Mouse (Mus musculus) embryonic facial prominence, embryonic 13.5 days (tissue): ENCODE results near the gene Nos2. TPM values are rescaled to one million over a fixed set of nuclear protein-coding genes. Genes with fewer than 3 reads are reported as not detected.
"Not testable (repeated sequence)": the region's sequence is repeated elsewhere in the genome, so short reads cannot be mapped to it uniquely, and the experiment has no call there.

Source experiments
- ATAC-seq: fragments of 200-750 bp; cut with Nextera tagmentation; 2 replicates; pipeline ENCODE4 v1.8.0; 2017; ENCODE audit warnings: low read depth; ENCODE audit not compliant: insufficient number of reproducible peaks, insufficient read depth, low FRiP score, low TSS enrichment
- H3K27ac ChIP-seq: fragments of 300-500 bp; sonication (generic); 2 replicates; pipeline ENCODE4 v1.5.1; 2015; ENCODE audit warnings: moderate library complexity, mild to moderate bottlenecking, inconsistent platforms
- H3K27me3 ChIP-seq: fragments of 300-500 bp; sonication (generic); 2 replicates; pipeline ENCODE4 v1.6.1; 2015; ENCODE audit warnings: mild to moderate bottlenecking, inconsistent platforms
- H3K36me3 ChIP-seq: fragments of 300-500 bp; sonication (generic); 2 replicates; pipeline ENCODE4 v1.6.1; 2015; ENCODE audit warnings: mild to moderate bottlenecking, inconsistent platforms
- H3K4me1 ChIP-seq: fragments of 300-500 bp; sonication (generic); 2 replicates; pipeline ENCODE4 v1.6.1; 2015; ENCODE audit warnings: inconsistent platforms
- H3K4me2 ChIP-seq: fragments of 300-500 bp; sonication (generic); 2 replicates; pipeline ENCODE4 v1.6.1; 2015; ENCODE audit warnings: moderate library complexity, mild to moderate bottlenecking, inconsistent platforms
- H3K4me3 ChIP-seq: fragments of 300-500 bp; sonication (generic); 2 replicates; pipeline ENCODE4 v1.5.1; 2015; ENCODE audit warnings: mild to moderate bottlenecking, inconsistent platforms
- H3K9ac ChIP-seq: fragments of 300-500 bp; sonication (generic); 2 replicates; pipeline ENCODE4 v1.6.1; 2015; ENCODE audit warnings: mild to moderate bottlenecking, inconsistent platforms
- H3K9me3 ChIP-seq: fragments of 300-500 bp; sonication (generic); 2 replicates; pipeline ENCODE4 v1.6.1; 2016; ENCODE audit warnings: inconsistent platforms
- WGBS: fragments of 180-500 bp; shearing (Covaris S2); methylation state at CpG from one replicate; pipeline ENCODE4 v1.1.7; 2015; ENCODE audit warnings: mixed read lengths; 5-methylcytosine and 5-hydroxymethylcytosine counted together
- polyA plus RNA-seq: library from polyadenylated mRNA; unstranded; fragments of >200 nt; fragmentation: Nextera tagmentation; extraction: Ambion mirVana; gene quantifications from 2 replicates; pipeline ENCODE4 v1.2.1, GENCODE M21; 2015

The Nos2 gene
- polyA plus RNA-seq, 1 experiment from 2014 or later: 1.1 TPM

- Histone ChIP-seq H3K27ac (no peak overlapping the region), H3K36me3 (no peaks in the 10 kb centered on the region), H3K9ac (no peak overlapping the region), H3K4me2 (no peak overlapping the region), H3K4me3 (no peak overlapping the region), H3K4me1 (peaks cover 10% of the 10 kb centered on the region; the same call in 1 of the 2 replicates), H3K9me3 (no peaks in the 10 kb centered on the region), H3K27me3 (no peaks in the 10 kb centered on the region)
- WGBS: 80% methylated on average over 4 of the region's 4 CpGs
- no peak for ATAC-seq
Observed at GRCm38 (mm10) chr11:78980083-78980634, 59.6 kb downstream of the Nos2 start.

DNA sequence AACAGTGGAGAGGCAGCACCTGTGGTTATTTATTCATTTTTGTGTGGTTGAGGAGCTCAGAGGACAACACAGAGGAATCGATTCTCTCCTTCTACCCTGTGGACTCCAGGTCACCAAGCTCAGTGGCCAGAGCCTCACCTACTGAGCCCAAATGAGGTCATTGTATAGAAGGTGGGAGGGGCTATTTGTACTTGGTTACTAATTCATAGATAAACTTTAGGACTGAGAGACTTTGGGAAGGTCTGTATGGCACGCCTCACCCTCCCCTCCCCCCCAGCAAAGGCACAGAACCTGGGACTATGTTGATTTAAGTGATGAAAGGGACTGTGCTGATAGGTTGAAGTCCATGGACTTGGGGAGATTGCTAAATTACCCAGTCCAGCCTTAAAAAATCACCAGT, 61.5 kb downstream of the Nos2 start:
- Histone ChIP-seq H3K27me3 (no peaks in the 10 kb centered on the region), H3K36me3 (no peaks in the 10 kb centered on the region), H3K27ac (no peak overlapping the region), H3K9ac (no peak overlapping the region), H3K4me3 (no peak overlapping the region), H3K4me2 (no peak overlapping the region), H3K9me3 (no peaks in the 10 kb centered on the region), H3K4me1 (peaks cover 10% of the 10 kb centered on the region; the same call in 1 of the 2 replicates)
- 89% methylated on average over 2 of the region's 2 CpGs for WGBS
- no peak for ATAC-seq

DNA sequence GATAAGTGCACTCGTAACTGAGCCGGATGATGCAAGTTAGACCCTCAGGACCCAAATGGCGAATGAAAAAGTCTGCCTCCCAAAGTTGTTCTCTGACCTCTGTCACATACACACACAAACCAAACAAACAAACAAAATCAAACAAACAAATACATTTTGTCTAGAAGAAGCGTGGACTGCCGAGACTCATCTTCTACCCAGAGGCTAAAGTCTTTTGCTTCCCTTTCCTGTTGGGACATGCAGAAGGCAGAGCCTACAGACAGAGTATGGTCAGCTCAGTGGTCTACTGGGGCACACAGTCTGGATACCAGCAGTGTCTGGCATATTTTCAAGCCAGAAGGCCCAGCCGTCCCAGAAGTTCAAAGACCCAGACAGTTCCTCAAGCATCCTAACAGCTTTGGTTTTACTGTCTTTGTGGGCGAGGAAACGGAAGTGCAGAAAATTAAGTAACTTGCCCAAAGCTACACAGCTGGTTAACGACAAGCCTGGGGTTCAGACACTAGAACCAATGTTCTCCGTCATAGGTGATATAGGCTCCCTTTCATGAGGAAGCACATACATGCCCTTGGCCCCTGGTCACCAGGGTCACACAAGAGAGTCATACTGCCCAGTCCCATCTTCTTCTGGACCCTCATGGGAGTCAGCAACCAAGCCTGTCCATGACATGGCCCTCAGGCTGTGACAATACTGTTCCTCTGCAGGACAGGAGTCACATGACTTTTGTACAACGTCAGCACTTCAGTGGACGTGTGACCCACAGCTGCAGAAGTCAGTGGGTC, 62.1 kb downstream of the Nos2 start:
- Histone ChIP-seq H3K4me3 (no peak overlapping the region), H3K4me1 (peaks cover 10% of the 10 kb centered on the region; the same call in 1 of the 2 replicates), H3K36me3 (no peaks in the 10 kb centered on the region), H3K9me3 (no peaks in the 10 kb centered on the region), H3K9ac (no peak overlapping the region), H3K4me2 (no peak overlapping the region), H3K27me3 (no peaks in the 10 kb centered on the region), H3K27ac (no peak overlapping the region)
- ATAC-seq: no peak
- 73% methylated on average over 12 of the region's 12 CpGs for WGBS

GRCm38 (mm10) chr11:78983539-78983938, 63.0 kb downstream of the Nos2 start:
- no peaks in the 10 kb centered on the region for H3K36me3 ChIP-seq
- no peak overlapping the region for H3K27ac ChIP-seq
- no peak overlapping the region for H3K9ac ChIP-seq
- no peak overlapping the region for H3K4me3 ChIP-seq
- WGBS: 83% methylated on average over 7 of the region's 7 CpGs
- no peak overlapping the region for H3K4me2 ChIP-seq
- H3K27me3 ChIP-seq: no peaks in the 10 kb centered on the region
- peaks cover 10% of the 10 kb centered on the region; the same call in 1 of the 2 replicates for H3K4me1 ChIP-seq
- ATAC-seq: no peak
- no peaks in the 10 kb centered on the region for H3K9me3 ChIP-seq

DNA sequence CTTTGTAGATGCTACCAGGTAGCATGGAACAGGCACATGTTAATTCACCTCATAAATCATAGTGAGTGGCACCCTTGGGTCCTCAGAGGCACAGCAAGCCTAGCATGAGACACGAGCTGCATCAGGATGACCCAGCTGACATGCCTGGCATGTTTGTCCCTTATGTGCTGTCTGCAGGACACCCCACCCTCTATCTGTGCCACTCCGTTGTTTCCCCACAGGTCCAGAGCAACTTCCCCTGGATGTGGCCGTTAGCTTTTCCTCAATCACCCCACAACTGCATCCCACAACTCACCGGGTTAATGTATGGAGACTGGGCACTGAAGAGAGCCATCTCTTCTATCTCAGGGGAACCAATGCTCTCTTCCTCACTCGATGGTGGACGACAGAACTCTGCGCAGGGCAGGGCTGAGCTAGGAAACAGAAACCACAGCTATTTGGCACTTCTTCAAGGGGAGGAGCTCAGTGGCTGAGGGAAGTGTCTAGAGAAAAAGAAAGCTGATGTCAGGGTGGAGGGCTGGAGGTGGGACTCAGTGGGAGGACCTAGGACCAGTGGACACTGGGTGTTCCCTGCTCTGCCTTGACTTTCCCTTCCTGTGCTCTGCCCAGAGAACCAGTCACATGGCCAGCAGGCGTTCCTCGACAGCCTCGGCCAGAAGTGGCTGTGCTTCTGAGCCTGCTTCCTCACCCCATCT, 64.0 kb downstream of the Nos2 start, which contains the start of gene Lgals9:
Gene Lgals9, minus strand, starts transcription at position 464 of the 695 bp plus-strand sequence.
- ATAC-seq: no peak
- Histone ChIP-seq H3K4me2 (peak within 1 kb of the TSS; percentile 45), H3K27me3 (no peaks in the 10 kb centered on the region), H3K4me1 (peaks cover 10% of the 10 kb centered on the region; the same call in 1 of the 2 replicates), H3K27ac (no peak within 1 kb of the TSS), H3K36me3 (no peaks in the 10 kb centered on the region), H3K4me3 (peak within 1 kb of the TSS; percentile 9; the same call in 1 of the 2 replicates), H3K9ac (0 out of 2 replicates have a peak within 1 kb of the TSS, but pooled peaks have one; percentile 16), H3K9me3 (no peaks in the 10 kb centered on the region)
- 58% methylated on average over 10 of the region's 10 CpGs for WGBS

DNA sequence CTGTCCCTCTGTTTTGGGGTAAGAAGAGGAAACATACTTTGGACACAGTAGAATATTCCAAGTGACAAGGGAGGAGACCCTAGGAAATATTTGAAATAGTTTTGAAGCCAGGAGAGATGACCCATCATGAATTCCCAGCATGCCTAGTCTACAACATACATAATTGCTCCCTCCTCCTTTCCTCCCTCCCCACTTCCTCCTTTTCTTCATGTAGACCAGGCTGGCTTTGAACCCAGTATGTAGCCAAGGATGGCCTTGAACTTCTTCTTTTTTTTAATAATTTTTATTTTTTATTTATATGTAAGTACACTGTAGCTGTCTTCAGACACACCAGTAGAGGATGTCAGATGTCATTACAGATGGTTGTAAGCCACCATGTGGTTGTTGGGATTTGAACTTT, 64.9 kb downstream of the Nos2 start:
- no peak for ATAC-seq
- peaks cover 10% of the 10 kb centered on the region; the same call in 1 of the 2 replicates for H3K4me1 ChIP-seq
- H3K4me3 ChIP-seq: no peak overlapping the region
- no peak overlapping the region for H3K27ac ChIP-seq
- H3K36me3 ChIP-seq: no peaks in the 10 kb centered on the region
- no peak overlapping the region for H3K9ac ChIP-seq
- no peaks in the 10 kb centered on the region for H3K27me3 ChIP-seq
- no peak overlapping the region for H3K4me2 ChIP-seq
- H3K9me3 ChIP-seq: peaks cover 5% of the 10 kb centered on the region; the same call in 1 of the 2 replicates

- Histone ChIP-seq H3K4me1 (peaks cover 10% of the 10 kb centered on the region; the same call in 1 of the 2 replicates), H3K4me3 (no peak overlapping the region), H3K9me3 (peaks cover 5% of the 10 kb centered on the region; the same call in 1 of the 2 replicates), H3K9ac (no peak overlapping the region), H3K27me3 (no peaks in the 10 kb centered on the region), H3K4me2 (no peak overlapping the region), H3K36me3 (no peaks in the 10 kb centered on the region), H3K27ac (no peak overlapping the region)
- ATAC-seq: no peak
- 87% methylated on average over 10 of the region's 10 CpGs for WGBS
Observed at GRCm38 (mm10) chr11:78986311-78987002, 65.9 kb downstream of the Nos2 start.

DNA sequence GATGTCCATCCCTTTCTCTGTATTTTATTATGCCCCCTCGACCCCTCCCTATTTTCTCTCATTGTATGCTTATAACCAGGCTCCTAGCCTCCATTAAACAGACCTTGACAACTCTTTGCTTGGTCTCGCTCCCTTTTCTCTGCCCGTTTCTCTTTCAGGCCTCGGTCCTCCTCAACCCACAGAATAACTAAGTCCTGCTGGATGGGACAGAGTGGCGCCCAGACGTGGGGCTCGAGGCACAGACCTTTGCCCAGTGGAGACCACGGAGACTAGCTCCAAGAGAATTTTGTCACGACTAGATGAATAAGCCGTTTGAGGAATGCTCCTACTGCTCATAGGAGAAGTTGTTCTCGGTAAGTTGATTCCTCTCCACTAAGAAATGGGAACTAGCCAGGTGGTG, 68.6 kb downstream of the Nos2 start:
- not testable (repeated sequence) for H3K9me3 ChIP-seq, H3K4me2 ChIP-seq, H3K4me3 ChIP-seq, ATAC-seq, H3K27ac ChIP-seq, H3K4me1 ChIP-seq, H3K9ac ChIP-seq, H3K36me3 ChIP-seq, H3K27me3 ChIP-seq
- 92% methylated on average over 11 of the region's 11 CpGs for WGBS

- WGBS: 90% methylated on average over 9 of the region's 9 CpGs
- H3K9me3 ChIP-seq: peaks cover 8% of the 10 kb centered on the region
- no peak for ATAC-seq
- H3K4me1 ChIP-seq: peaks cover under 1% of the 10 kb centered on the region; the same call in 1 of the 2 replicates
- H3K27ac ChIP-seq: no peak overlapping the region
- no peak overlapping the region for H3K4me2 ChIP-seq
- no peak overlapping the region for H3K4me3 ChIP-seq
- no peaks in the 10 kb centered on the region for H3K27me3 ChIP-seq
- no peaks in the 10 kb centered on the region for H3K36me3 ChIP-seq
- H3K9ac ChIP-seq: no peak overlapping the region
Observed at GRCm38 (mm10) chr11:78990096-78990495, 69.5 kb downstream of the Nos2 start.

DNA sequence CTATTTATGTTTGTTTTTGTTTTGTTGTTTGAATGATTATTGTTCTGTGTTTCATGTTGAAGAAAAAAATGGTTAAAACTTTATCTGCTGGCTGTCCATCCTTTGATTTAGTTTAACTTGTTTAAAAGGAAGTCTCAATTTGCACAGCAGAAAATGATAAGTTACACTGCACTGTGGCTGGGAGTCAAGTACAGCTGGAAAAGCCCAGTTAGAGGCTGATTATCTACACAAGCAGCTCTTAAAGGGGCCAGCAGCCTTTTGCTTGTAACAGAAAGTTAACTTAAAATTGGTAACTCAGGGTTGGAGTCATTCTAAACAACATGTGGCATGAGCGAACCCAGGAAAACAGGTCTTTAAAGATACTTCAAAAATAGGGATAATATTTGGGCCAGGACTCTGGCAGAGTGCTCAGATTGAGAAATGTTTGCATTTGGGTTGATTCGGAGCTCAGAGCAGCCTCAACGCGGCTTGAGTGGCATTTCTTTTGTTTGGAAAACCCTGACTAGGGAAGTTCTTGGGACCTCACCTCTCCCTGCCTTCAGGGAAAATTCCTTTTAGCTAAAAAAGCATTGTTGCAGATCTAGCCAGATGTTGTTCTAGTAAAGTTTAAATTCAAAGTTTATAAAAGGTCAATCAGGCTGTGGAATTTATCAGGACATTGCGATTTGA, 70.4 kb downstream of the Nos2 start:
- H3K4me2 ChIP-seq, H3K4me3 ChIP-seq, H3K36me3 ChIP-seq, H3K27me3 ChIP-seq, H3K9me3 ChIP-seq, H3K27ac ChIP-seq, H3K4me1 ChIP-seq, ATAC-seq, H3K9ac ChIP-seq: not testable (repeated sequence)
- 64% methylated on average over 5 of the region's 5 CpGs for WGBS

GRCm38 (mm10) chr11:78999118-78999517, 78.5 kb downstream of the Nos2 start:
- Histone ChIP-seq H3K4me3 (no peak overlapping the region), H3K36me3 (no peaks in the 10 kb centered on the region), H3K27ac (no peak overlapping the region), H3K27me3 (no peaks in the 10 kb centered on the region), H3K9me3 (peaks cover 10% of the 10 kb centered on the region; the same call in 1 of the 2 replicates), H3K4me1 (0 out of 2 replicates have a peak, but pooled peaks cover 6% of the 10 kb centered on the region), H3K9ac (no peak overlapping the region), H3K4me2 (no peak overlapping the region)
- no peak for ATAC-seq
- WGBS: 66% methylated on average over 6 of the region's 6 CpGs
